Mouse (Mus musculus): ENCODE results near the gene Capn8. TPM values are rescaled to one million over a fixed set of nuclear protein-coding genes. Genes with fewer than 3 reads are reported as not detected.

The Capn8 gene
- polyA plus RNA-seq, 1 experiment from 2014 or later, result not detected

- Histone ChIP-seq H3K36me3 (ENCODE audit: control insufficient read depth, insufficient read depth, low read length) (no peaks in the 10 kb centered on the region), H3K4me2 (ENCODE audit: low read length) (no peak overlapping the region), H3K9ac (replicated peaks; ENCODE audit: low read length) (no peak overlapping the region), H3K4me1 (ENCODE audit: control insufficient read depth, insufficient read depth, low read length) (peaks cover 8% of the 10 kb centered on the region; the same call in 1 of the 2 replicates), H3K9me3 (ENCODE audit: control insufficient read depth, low read length) (no peaks in the 10 kb centered on the region), H3K27me3 (ENCODE audit: control insufficient read depth, insufficient read depth, low read length) (no peaks in the 10 kb centered on the region), H3K27ac (replicated peaks; ENCODE audit: low read depth, low read length) (no peak overlapping the region), H3K4me3 (replicated peaks; ENCODE audit: low read depth, low read length) (no peak overlapping the region)
- DNase-seq, result peak; percentile 86
- peak; percentile 53; the same call in 1 of the 2 replicates for ATAC-seq (ENCODE audit: low FRiP score, low TSS enrichment)
- 26% methylated on average over 3 of the region's 3 CpGs for WGBS
Observed at GRCm38 (mm10) chr1:182560390-182561098, 4.3 kb upstream of the Capn8 start.

- Histone ChIP-seq H3K27ac (replicated peaks; ENCODE audit: low read depth, low read length) (no peak overlapping the region), H3K4me2 (ENCODE audit: low read length) (no peak overlapping the region), H3K4me1 (ENCODE audit: control insufficient read depth, insufficient read depth, low read length) (peaks cover 8% of the 10 kb centered on the region; the same call in 1 of the 2 replicates), H3K36me3 (ENCODE audit: control insufficient read depth, insufficient read depth, low read length) (no peaks in the 10 kb centered on the region), H3K9me3 (ENCODE audit: control insufficient read depth, low read length) (no peaks in the 10 kb centered on the region), H3K27me3 (ENCODE audit: control insufficient read depth, insufficient read depth, low read length) (no peaks in the 10 kb centered on the region), H3K9ac (replicated peaks; ENCODE audit: low read length) (no peak overlapping the region), H3K4me3 (replicated peaks; ENCODE audit: low read depth, low read length) (no peak overlapping the region)
- WGBS, result 73% methylated on average over 11 of the region's 11 CpGs
- no peak for ATAC-seq (ENCODE audit: low FRiP score, low TSS enrichment)
- no peak for DNase-seq
Observed at GRCm38 (mm10) chr1:182561945-182562514, 2.8 kb upstream of the Capn8 start.

GRCm38 (mm10) chr1:182562576-182563370, 2.0 kb upstream of the Capn8 start:
- Histone ChIP-seq H3K4me2 (ENCODE audit: low read length) (no peak overlapping the region), H3K27me3 (ENCODE audit: control insufficient read depth, insufficient read depth, low read length) (no peaks in the 10 kb centered on the region), H3K27ac (replicated peaks; ENCODE audit: low read depth, low read length) (no peak overlapping the region), H3K4me3 (replicated peaks; ENCODE audit: low read depth, low read length) (no peak overlapping the region), H3K36me3 (ENCODE audit: control insufficient read depth, insufficient read depth, low read length) (no peaks in the 10 kb centered on the region), H3K9me3 (ENCODE audit: control insufficient read depth, low read length) (no peaks in the 10 kb centered on the region), H3K4me1 (ENCODE audit: control insufficient read depth, insufficient read depth, low read length) (peaks cover 8% of the 10 kb centered on the region; the same call in 1 of the 2 replicates), H3K9ac (replicated peaks; ENCODE audit: low read length) (no peak overlapping the region)
- DNase-seq (peak; percentile 37), ATAC-seq (ENCODE audit: low FRiP score, low TSS enrichment) (no peak)
- 48% methylated on average over 16 of the region's 16 CpGs for WGBS

- no peaks in the 10 kb centered on the region for H3K36me3 ChIP-seq (ENCODE audit: control insufficient read depth, insufficient read depth, low read length)
- no peak overlapping the region for H3K9ac ChIP-seq (replicated peaks; ENCODE audit: low read length)
- ATAC-seq (ENCODE audit: low FRiP score, low TSS enrichment) (no peak), DNase-seq (no peak)
- whole genome bisulfite sequencing, result 92% methylated on average over 6 of the region's 6 CpGs
- H3K4me2 ChIP-seq (ENCODE audit: low read length), result no peak overlapping the region
- no peaks in the 10 kb centered on the region for H3K9me3 ChIP-seq (ENCODE audit: control insufficient read depth, low read length)
- no peak overlapping the region for H3K4me3 ChIP-seq (replicated peaks; ENCODE audit: low read depth, low read length)
- H3K4me1 ChIP-seq (ENCODE audit: control insufficient read depth, insufficient read depth, low read length), result peaks cover 8% of the 10 kb centered on the region; the same call in 1 of the 2 replicates
- H3K27me3 ChIP-seq (ENCODE audit: control insufficient read depth, insufficient read depth, low read length), result no peaks in the 10 kb centered on the region
- H3K27ac ChIP-seq (replicated peaks; ENCODE audit: low read depth, low read length), result no peak overlapping the region
Observed at GRCm38 (mm10) chr1:182565351-182565835, 586 bp downstream of the Capn8 start.

- Histone ChIP-seq H3K36me3 (ENCODE audit: control insufficient read depth, insufficient read depth, low read length) (no peaks in the 10 kb centered on the region), H3K27me3 (ENCODE audit: control insufficient read depth, insufficient read depth, low read length) (no peaks in the 10 kb centered on the region), H3K9me3 (ENCODE audit: control insufficient read depth, low read length) (no peaks in the 10 kb centered on the region), H3K4me1 (ENCODE audit: control insufficient read depth, insufficient read depth, low read length) (peaks cover 9% of the 10 kb centered on the region), H3K4me2 (ENCODE audit: low read length) (no peak overlapping the region), H3K4me3 (replicated peaks; ENCODE audit: low read depth, low read length) (no peak overlapping the region), H3K9ac (replicated peaks; ENCODE audit: low read length) (no peak overlapping the region), H3K27ac (replicated peaks; ENCODE audit: low read depth, low read length) (no peak overlapping the region)
- 82% methylated on average over 3 of the region's 3 CpGs for WGBS
- no peak for ATAC-seq (ENCODE audit: low FRiP score, low TSS enrichment)
- no peak for DNase-seq
Observed at GRCm38 (mm10) chr1:182571148-182571547, 6.3 kb downstream of the Capn8 start.

GRCm38 (mm10) chr1:182571973-182572372, 7.2 kb downstream of the Capn8 start:
- Histone ChIP-seq H3K27me3 (ENCODE audit: control insufficient read depth, insufficient read depth, low read length) (no peaks in the 10 kb centered on the region), H3K4me1 (ENCODE audit: control insufficient read depth, insufficient read depth, low read length) (peaks cover 9% of the 10 kb centered on the region), H3K9ac (replicated peaks; ENCODE audit: low read length) (no peak overlapping the region), H3K4me2 (ENCODE audit: low read length) (no peak overlapping the region), H3K36me3 (ENCODE audit: control insufficient read depth, insufficient read depth, low read length) (no peaks in the 10 kb centered on the region), H3K4me3 (replicated peaks; ENCODE audit: low read depth, low read length) (no peak overlapping the region), H3K27ac (replicated peaks; ENCODE audit: low read depth, low read length) (no peak overlapping the region), H3K9me3 (ENCODE audit: control insufficient read depth, low read length) (no peaks in the 10 kb centered on the region)
- ATAC-seq (ENCODE audit: low FRiP score, low TSS enrichment) (no peak), DNase-seq (no peak)
- 71% methylated on average over 11 of the region's 11 CpGs for WGBS

- DNase-seq (peak; percentile 66), ATAC-seq (ENCODE audit: low FRiP score, low TSS enrichment) (no peak)
- H3K9ac ChIP-seq (replicated peaks; ENCODE audit: low read length), result no peak overlapping the region
- H3K27me3 ChIP-seq (ENCODE audit: control insufficient read depth, insufficient read depth, low read length), result no peaks in the 10 kb centered on the region
- H3K4me1 ChIP-seq (ENCODE audit: control insufficient read depth, insufficient read depth, low read length), result peaks cover 9% of the 10 kb centered on the region
- 6% methylated on average over 8 of the region's 8 CpGs for WGBS
- H3K4me3 ChIP-seq (replicated peaks; ENCODE audit: low read depth, low read length), result no peak overlapping the region
- H3K4me2 ChIP-seq (ENCODE audit: low read length), result no peak overlapping the region
- peak overlapping the region; percentile 46 for H3K27ac ChIP-seq (replicated peaks; ENCODE audit: low read depth, low read length)
- no peaks in the 10 kb centered on the region for H3K9me3 ChIP-seq (ENCODE audit: control insufficient read depth, low read length)
- H3K36me3 ChIP-seq (ENCODE audit: control insufficient read depth, insufficient read depth, low read length), result no peaks in the 10 kb centered on the region
Observed at GRCm38 (mm10) chr1:182573856-182574665, 9.3 kb downstream of the Capn8 start.

- no peaks in the 10 kb centered on the region for H3K36me3 ChIP-seq (ENCODE audit: control insufficient read depth, insufficient read depth, low read length)
- ATAC-seq (ENCODE audit: low FRiP score, low TSS enrichment), result no peak
- DNase-seq, result no peak
- H3K9ac ChIP-seq (replicated peaks; ENCODE audit: low read length), result no peak overlapping the region
- no peaks in the 10 kb centered on the region for H3K27me3 ChIP-seq (ENCODE audit: control insufficient read depth, insufficient read depth, low read length)
- WGBS, result 26% methylated on average over 4 of the region's 4 CpGs
- peak overlapping the region; percentile 46 for H3K27ac ChIP-seq (replicated peaks; ENCODE audit: low read depth, low read length)
- no peaks in the 10 kb centered on the region for H3K9me3 ChIP-seq (ENCODE audit: control insufficient read depth, low read length)
- no peak overlapping the region for H3K4me2 ChIP-seq (ENCODE audit: low read length)
- peaks cover 11% of the 10 kb centered on the region for H3K4me1 ChIP-seq (ENCODE audit: control insufficient read depth, insufficient read depth, low read length)
- no peak overlapping the region for H3K4me3 ChIP-seq (replicated peaks; ENCODE audit: low read depth, low read length)
Observed at GRCm38 (mm10) chr1:182574666-182575049, 9.9 kb downstream of the Capn8 start.
